Mouse (Mus musculus): ENCODE data around the gene Nfat5. TPM values are rescaled to one million over a fixed set of nuclear protein-coding genes. Genes with fewer than 3 reads are reported as not detected.

Gene Nfat5
- 77.4 TPM for polyA plus RNA-seq (2014; fragmentation: Illumina TruSeq; extraction: RNeasy Lipid Tissue Mini Kit (QIAGEN cat#74804); ENCODE audit: low replicate concordance)

DNA sequence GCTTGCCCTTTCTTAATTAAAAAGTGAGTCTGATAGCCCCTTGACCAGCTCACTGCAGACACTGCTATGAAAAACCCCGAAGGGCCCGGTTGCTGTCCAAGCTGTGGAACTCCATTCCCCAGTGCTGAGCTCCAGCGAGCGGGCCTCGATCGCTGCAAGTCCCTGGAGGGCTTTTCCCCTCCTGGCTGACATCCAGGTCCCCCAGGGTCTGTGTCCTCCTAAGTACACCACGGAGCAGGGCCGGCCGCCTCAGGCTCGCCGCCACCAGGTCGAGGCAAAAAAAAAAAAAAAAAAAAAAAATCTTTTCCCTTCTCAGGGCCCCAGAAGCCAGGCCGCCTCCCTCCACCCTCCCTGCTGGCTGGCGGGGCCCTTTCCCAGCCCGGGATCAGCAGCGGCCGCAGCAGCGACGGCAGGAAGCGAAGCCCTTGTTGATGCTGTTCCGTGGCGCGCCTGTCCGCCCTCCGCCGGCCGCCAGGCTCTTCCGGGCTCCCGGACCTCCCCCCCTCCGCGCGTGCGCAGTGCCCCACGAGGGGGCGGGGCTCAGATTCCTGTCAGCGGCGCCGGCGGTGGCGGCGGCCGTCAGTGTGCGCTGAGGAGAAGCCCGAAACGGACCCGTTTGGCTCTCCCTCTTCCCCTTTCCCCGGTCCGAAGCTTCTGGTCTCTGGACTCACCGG is at the start of gene Nfat5:
Nfat5 (plus strand) TSS at position 543 of the 674 bp plus-strand sequence.

DNA sequence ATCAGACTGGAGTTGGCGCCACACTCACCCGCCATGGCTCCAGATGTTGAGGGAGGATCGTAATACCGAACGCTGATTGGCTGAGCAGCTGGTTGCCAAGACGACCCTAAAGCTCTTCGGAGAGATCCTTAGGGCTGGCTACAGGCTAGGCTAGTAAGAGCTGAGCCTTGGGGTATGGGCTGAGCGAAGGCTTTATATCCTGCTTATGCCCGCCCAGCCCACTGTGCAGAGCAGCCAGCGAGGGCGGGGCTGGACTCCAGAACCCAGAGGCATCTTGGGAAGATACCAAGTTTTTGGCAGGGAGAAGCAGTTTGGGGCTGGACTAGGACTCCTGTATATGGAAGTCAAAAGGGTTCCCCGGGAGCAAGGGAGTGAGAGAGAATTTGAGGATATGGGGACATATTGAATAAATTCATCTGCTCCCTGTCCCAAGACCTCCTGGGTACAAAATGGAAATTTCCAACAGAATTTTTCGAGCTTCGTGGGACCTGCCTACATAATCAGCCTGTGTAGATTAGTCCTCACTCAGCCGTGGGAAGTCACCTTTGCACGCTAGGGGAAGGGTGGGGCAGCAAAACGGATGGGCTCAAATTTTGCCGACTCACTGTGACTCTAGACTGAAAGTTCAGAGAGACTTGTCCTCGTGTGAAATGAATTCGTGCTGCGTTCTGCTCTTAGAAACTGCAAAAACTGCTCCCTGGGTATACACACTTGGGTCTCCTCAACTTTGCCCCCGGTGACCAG is 109.9 kb downstream of the Nfat5 start, which contains the start of gene Nqo1:
Nqo1 (minus strand) TSS at position 169 of the 744 bp plus-strand sequence.

DNA sequence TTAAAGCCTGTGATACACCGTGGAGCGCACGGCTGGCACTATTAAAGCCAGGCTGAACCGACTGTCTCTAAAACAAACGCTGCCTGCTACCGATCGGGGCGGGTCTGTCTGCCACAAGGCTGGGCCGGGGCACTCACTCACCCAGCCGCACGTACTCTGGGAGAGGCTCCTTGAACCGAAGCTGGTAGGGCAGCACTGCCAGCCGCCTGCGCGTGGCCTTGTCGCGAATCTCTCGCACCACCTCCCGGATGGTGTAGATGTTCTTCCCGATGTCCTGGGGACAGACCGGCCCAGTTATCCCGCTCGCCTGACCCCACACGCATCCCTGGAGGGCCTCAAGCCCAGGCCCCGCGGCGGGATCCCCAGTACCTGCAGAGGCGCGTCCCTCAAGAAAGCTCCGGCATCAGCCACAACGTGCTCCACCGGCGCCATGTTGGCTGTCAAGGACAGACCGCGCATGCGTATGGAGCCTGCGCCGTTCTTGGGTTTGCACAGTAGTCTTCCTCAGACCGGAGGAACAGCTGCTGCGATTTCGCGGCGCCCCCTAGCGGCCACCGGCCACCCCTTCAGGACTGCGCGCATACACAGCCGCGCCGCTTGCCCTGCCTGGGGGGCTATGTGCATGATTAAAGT is 131.4 kb downstream of the Nfat5 start, which contains the start of gene Nob1:
Nob1 (minus strand) TSS at position 455 of the 633 bp plus-strand sequence.

Other genes starting within 250 kb of the Nfat5 start
- 35.7 TPM for gene Pdf, start 244.9 kb upstream of the Nfat5 start, polyA plus RNA-seq (2014; fragmentation: Illumina TruSeq; extraction: RNeasy Lipid Tissue Mini Kit (QIAGEN cat#74804); ENCODE audit: low replicate concordance)
- gene Cog8, start 236.8 kb upstream of the Nfat5 start, polyA plus RNA-seq (2014; fragmentation: Illumina TruSeq; extraction: RNeasy Lipid Tissue Mini Kit (QIAGEN cat#74804); ENCODE audit: low replicate concordance) = 12.4 TPM
- 6.6 TPM for gene Nip7, start 236.6 kb upstream of the Nfat5 start, polyA plus RNA-seq (2014; fragmentation: Illumina TruSeq; extraction: RNeasy Lipid Tissue Mini Kit (QIAGEN cat#74804); ENCODE audit: low replicate concordance)
- gene Tmed6, start 227.8 kb upstream of the Nfat5 start, polyA plus RNA-seq (2014; fragmentation: Illumina TruSeq; extraction: RNeasy Lipid Tissue Mini Kit (QIAGEN cat#74804); ENCODE audit: low replicate concordance) = 18.9 TPM
- gene Terf2, start 196.9 kb upstream of the Nfat5 start, polyA plus RNA-seq (2014; fragmentation: Illumina TruSeq; extraction: RNeasy Lipid Tissue Mini Kit (QIAGEN cat#74804); ENCODE audit: low replicate concordance) = 19.6 TPM
- gene Cyb5b, start 142.8 kb upstream of the Nfat5 start, polyA plus RNA-seq (2014; fragmentation: Illumina TruSeq; extraction: RNeasy Lipid Tissue Mini Kit (QIAGEN cat#74804); ENCODE audit: low replicate concordance) = 701 TPM
- 64.2 TPM for gene Nqo1, start 109.7 kb downstream of the Nfat5 start, polyA plus RNA-seq (2014; fragmentation: Illumina TruSeq; extraction: RNeasy Lipid Tissue Mini Kit (QIAGEN cat#74804); ENCODE audit: low replicate concordance)
- gene Nob1, start 131.6 kb downstream of the Nfat5 start, polyA plus RNA-seq (2014; fragmentation: Illumina TruSeq; extraction: RNeasy Lipid Tissue Mini Kit (QIAGEN cat#74804); ENCODE audit: low replicate concordance) = 2.0 TPM
- 6.6 TPM for gene Wwp2, start 142.9 kb downstream of the Nfat5 start, polyA plus RNA-seq (2014; fragmentation: Illumina TruSeq; extraction: RNeasy Lipid Tissue Mini Kit (QIAGEN cat#74804); ENCODE audit: low replicate concordance)

All from small intestine, adult 10 weeks (tissue).